Mouse (Mus musculus) adrenal gland, postnatal 14 days (tissue): Measurements from ENCODE around the gene Pde8b. TPM values are rescaled to one million over a fixed set of nuclear protein-coding genes. Genes with fewer than 3 reads are reported as not detected.

ENCODE experiments used
- DNase-seq: peaks from one replicate; pipeline ENCODE4 v3.0.0; 2021; ENCODE audit warnings: mixed read lengths
- total RNA-seq: library from RNA; stranded (reverse); gene quantifications from 2 replicates; pipeline ENCODE4 v1.2.3, GENCODE M21; 2021

Gene Pde8b
- total RNA-seq, 1 experiment from 2014 or later: 84.2 TPM

DNA sequence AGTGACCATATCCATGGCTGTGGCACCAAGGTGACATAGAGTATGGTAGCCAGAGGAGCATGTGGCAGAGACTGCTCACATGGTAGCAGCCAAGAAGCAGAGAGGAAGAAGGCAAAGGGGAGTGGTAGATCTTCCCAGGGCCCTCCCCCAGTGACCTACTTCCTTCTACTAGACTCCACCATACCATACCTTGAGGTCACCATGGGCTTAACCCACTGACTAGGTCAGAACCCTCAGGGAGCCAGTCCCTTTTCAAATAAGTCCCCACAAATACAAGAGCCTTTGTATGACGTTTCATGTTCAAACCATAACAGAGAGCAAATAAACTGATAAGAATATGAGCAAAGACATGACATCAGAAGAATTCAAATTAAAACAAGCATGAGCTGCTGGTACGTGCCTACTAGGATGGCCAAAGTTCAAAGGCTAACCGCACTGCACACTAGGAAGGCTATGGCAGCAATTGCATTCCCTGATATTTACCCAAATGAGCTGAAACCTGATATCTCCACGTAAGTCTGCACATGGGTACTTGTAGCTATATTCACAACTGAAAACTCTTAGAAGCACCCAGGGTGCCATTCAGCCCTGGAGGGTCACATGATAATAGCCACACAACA, 109.6 kb downstream of the Pde8b start:
- no peak for DNase-seq

DNA sequence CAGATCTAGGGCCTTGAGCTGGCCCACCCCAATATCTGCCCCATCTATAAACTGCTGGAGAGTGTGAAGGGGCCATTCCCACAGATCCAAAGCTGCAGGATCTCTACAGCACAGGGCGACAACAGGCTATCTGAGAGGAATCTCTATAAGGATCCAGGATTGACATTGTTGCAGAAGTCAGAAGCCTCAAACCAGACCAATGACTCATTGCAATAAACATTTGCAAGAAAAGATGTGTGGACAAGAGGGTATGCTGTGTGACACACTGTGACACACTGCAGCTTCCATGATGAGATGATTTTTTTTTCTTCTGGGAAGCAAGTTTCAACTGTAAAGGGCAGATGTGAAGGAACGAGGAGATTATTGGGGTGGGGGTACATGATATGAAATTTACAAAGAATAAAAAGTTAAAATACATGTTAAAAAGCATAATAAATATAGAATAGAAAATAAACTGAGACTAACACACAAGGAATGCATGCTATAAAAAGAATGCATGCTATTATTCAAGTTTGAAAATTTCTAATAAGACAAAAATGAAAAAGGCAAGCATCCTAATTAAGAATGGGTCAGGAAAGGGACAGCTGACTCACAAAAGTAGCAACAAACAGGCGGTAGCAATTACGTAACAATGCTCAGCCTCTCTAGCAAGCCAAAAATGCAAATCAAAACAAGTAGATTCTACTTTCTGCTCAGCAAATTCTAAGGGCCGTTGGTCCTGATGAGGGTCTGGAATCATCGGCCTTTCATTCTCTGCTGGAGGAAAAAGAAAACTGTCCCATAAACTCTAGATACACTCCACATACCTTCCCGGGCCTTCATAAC, 114.6 kb downstream of the Pde8b start:
- DNase-seq: no peak

DNA sequence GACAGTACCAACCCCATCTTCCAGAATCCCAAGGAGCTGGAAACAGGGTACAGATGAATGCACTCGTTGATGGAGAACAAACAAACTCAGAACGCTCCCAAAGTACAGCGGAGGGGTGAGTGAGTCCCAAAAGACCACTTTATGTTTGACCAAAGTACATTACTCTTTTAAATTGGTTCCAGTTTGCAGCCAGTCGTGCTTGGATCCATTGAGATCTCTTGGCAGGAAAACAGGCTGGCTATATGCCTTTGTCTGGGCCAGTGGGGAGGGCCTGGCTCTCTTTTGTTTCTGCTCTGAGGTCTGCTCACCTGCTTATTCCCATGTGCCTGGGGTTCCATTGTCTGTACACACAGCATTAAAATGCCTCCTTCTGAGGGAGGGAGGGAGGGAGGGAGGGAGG, 118.3 kb downstream of the Pde8b start:
- DNase-seq: no peak

DNA sequence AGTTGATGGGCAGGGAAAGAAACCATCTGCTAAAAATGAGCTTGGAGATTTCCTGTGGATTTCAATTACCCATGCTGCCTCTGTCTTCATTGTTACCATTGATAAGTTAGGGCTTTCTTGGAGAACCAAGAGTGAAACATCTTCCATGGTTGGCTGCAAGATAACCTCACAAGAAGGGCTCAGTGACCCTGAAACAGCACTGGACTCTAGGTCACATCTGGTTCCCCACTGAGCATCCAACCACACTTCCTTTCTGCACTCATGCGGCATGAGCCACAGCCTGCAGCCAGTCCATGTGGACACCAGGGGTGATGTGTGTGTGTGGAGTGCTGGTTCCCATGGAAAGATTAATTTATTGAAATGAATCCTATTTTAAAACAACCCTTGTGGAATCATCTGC, 119.1 kb downstream of the Pde8b start:
- no peak for DNase-seq

DNA sequence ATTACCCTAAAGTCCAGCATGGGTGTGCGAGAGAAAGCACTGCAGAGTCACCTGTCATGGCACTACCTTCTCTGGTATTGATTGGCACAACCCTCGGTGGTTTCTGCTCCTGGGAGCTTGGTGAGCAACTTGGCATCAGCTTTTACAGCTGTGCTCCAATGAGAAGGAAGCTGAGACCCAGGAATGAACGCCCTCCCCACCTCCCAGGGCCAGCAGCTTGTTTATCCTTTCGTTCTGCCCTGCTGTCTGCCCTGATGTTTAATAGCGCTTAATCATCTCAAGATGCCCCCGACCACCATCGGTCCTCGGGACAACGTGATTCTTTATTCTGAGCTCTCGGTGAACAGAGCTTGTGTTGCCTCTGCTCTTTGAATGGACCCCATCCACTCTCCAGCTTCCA, 122.8 kb downstream of the Pde8b start:
- no peak for DNase-seq

DNA sequence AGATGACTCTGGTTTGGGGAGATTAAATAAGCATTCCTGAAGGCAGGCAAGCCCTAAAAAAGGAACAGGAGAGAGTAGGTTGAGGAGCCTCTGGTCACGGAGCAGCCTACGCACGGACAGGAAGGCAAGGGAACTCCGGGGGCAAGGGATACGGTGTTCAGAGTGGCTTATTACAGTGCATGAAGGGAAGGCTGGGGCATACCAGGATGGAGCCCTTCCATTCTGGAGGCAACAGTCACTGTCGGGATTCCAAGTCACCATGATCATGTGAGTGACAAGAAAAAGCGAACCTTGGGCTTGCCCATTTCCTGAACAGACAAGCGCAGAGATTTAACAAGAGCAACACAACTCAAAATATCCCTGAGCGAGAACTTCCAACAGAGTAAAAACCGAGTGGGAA, 123.3 kb downstream of the Pde8b start:
- no peak for DNase-seq

DNA sequence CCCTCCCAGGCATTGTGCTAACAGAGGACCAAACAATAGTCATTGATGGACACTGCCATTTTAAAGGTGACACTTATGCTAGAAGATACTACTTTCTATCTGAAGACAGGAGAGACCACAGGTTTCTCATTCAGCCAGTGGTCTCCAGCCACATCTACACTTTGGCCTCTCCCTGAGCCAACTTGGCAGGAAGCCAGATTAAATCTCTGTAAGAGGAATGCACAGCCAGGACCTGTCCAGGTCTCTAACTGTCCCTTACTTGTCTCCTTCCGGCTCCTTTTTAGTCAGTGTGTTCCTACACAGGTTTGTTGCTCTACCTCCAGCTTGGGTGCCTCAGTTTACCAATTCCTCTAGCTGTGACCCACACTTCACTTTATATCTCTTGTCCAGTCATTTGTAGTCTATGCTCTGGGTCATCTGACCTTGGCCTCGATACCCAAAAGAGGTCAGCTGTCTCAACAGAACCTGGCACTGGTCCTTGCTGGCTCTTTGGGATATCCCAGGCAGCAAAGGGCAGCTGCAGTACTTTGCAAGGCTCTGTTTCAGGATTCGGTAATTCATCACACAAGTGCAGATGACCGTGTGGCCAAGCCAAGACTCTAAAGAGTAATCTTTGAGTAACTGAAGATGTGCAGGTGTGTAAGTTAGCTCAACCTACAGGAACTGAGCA, 124.5 kb downstream of the Pde8b start:
- DNase-seq: peak; percentile 45

DNA sequence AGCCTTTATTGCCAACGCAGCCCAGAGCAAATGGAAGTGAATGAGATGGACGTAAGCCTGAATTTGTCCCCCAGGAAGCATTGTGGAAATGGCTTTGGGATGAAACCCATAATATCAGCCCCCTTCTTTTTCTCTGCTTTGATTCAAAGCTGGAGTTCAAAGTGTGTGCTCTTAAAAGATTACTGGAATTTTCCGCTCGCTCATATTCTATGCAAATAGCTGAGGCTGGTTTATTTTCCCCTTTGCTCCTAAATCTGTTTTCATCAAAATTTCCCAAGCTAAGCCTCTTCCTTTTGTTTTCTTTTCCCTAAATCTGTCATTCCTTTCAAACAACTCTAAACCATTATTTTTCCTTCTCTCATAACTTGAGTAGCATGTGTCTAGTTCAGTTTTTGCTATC, 129.6 kb downstream of the Pde8b start:
- DNase-seq: no peak

DNA sequence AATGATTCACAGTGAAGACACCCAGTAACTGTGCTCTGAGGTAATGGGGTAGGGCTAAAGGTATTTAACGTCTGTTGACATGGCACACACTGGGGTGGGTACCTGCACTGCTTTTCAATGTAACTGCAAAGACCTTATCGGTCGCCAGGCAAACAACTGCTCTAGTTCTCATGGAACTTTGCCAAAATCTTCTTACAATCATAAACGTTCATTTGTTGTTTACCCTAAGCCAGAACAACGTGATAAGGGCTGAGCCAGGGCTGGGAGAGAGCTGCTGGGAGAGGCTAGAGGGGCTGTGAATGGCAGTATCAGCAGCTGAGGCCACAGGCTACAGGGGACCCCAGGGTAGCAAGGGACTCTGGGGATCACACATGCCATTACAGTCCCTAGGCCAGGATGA, 136.4 kb downstream of the Pde8b start:
- DNase-seq: no peak

DNA sequence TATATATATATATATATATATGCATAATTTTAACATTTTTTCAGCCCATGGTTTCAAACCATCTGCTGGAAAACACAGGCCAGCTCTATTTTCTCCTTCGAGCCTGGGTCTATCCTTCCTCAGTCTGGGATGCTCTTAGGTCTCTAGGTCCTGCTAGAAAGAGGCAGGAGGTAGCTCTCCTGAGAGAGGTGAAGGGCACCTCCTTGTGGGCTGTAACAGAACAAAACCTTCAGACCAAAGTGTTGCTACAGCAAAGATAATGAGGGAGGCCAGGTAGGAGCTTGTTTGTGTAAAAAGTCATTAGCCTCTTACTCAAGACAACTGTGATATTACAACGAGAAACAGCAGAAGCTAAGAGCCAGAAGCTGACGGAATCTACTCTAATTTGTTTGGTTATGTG, 140.6 kb downstream of the Pde8b start:
- DNase-seq: no peak

DNA sequence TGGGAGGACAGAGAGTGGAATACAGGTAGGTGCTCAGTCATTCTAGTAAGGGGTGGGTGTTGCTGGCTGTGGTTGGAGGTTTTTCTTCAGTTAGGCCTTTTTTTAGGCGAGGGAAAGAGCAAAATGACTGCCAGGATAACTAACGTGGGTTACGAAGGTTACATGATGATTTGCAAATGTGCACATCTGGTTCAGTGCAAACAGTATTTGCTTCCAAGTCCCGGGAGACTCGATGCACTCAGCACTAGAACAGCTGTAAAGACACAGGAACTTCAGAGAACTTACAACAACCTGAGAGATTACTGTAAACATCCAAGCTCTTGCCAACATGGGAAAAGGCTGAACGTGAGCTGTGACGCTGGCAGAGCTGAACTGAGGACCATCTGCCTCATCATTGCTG, 142.1 kb downstream of the Pde8b start:
- DNase-seq: no peak

DNA sequence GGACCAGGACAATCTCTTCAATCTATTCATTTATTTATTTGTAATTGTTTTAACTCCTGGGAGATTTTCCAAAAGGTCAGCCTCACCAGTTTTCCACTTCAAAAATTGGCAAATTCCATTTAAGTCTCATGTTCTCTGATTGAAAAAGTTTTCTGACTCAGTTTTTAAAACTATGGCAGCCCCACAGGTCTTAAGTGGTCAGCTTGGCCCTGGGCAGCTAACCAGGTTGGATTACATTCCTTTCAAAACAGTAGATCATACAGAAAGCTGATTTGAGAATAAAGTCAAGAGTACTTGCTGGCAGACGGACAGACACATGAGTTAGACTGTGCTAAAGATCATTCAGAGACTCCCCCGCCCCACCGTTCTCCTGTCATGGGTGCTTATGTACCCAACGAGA, 145.3 kb downstream of the Pde8b start:
- DNase-seq: no peak

DNA sequence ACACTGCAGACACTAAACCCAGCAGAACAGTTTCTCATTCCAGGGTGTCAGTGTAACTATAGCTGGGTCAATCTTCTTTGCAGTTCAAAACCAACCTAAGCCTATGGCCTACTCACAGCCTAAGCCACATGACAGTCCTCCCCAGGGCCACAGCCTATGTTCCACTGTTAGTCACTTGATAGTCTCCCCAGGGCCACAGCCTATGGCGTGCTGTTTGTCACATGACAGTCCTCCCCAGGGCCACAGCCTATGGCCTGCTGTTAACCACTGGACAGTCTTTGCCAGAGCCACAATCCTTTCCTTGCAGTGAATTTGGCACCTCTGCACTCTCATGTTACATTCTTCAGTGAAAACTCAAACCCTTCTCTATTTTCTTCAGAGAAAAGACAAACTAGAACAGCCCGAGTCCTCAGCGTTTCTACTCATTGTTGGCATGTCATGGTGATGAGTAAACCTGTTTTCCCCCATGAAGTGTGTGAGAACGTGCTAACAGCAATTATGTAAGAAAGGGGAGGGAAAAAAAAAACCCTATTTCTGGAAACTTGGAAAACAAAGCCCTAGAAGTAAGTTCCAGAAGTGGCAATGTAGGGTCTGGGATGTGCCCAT, 147.0 kb downstream of the Pde8b start:
- DNase-seq: no peak

DNA sequence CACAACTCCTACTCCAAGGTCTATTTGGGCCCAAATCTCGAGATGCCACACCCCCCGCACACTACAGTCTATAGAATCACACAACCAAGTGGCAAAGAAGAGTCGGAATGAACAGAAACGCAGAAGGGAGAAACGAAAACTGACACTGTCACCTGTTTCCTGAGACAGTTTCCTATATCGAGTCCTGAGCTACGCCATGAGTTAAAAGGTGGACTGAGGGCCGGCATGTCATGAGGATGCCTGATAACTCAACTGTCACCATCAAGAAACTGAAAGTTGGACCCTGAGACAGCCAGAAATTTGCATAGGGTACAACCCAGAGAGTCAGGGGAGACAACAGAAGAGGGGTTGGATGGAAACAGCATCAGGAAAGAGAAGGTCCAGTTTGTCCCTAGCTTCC, 148.8 kb downstream of the Pde8b start:
- DNase-seq: no peak

DNA sequence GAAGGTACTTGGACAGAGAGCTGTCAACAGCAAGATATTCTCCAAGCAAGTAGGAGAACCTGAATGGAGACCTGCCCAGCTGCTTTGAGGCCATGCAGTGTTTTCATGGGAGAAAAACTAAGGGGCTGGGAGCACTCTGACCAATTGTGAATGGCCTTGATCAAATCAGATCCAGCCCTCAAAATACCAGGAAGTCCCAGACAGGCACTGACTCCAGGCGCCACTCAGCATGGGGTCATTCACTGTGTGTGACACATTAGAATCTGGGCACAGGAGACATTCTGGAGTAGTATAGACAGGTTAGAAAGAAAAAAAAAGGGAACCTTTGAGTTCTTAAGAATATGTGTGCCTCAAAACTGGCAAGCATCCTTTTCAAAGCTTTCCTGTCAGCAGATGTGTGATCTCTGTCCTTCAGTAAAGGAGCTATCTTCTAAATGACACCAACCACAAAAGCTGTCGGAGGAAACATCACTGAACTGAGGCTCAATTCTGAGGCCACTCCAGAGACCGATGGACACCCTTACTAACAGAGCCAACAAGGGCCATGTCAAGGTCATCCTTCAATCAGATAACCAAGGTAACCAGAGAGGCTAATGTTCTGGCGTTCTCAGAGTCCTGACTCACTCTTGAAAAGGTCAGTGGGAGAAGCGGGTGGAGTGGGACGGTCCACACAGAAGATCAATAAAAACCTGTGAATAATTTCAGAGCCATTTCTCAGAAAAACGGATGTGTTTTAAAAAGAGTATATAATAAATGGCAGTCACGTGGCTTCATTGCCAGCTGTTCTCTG, 151.0 kb downstream of the Pde8b start:
- peak; percentile 72 for DNase-seq

DNA sequence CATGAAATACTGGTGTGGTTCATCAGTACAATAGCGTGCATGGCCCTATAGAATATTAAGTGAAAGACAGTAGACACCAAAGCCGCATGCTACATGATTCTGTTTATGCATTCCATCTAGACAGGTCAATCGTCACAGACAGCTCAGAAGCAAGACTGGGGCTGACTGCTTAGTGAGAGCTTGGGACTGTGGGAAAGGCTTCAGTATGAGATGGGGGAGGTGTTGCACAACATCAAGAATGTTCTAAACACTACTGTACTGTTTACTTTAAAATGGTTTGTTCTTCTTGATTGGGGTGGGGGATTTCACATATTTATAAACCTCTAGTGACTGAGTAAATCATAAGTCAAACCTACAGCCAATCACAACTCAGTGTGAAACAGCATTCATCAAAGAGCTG, 153.5 kb downstream of the Pde8b start:
- DNase-seq: no peak

DNA sequence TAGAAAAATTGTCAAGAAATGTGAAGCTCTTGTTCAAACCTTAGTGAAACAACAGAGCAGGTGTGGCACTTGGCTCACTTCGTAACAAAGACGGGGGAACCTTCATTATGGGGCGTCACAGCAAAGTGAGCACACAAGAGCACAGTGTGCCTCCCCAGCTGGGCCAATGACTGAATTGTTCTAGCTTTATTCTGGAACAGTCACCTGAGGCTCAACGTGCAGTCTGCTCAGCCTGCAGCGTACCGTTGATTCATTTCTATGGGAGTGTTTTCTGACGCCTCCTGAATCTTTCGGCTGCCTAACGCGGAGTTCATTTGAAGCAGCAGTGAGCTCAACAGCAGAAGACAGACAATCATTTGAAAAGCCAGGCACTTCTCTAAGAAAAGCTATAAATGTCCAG, 154.3 kb downstream of the Pde8b start:
- DNase-seq: no peak

DNA sequence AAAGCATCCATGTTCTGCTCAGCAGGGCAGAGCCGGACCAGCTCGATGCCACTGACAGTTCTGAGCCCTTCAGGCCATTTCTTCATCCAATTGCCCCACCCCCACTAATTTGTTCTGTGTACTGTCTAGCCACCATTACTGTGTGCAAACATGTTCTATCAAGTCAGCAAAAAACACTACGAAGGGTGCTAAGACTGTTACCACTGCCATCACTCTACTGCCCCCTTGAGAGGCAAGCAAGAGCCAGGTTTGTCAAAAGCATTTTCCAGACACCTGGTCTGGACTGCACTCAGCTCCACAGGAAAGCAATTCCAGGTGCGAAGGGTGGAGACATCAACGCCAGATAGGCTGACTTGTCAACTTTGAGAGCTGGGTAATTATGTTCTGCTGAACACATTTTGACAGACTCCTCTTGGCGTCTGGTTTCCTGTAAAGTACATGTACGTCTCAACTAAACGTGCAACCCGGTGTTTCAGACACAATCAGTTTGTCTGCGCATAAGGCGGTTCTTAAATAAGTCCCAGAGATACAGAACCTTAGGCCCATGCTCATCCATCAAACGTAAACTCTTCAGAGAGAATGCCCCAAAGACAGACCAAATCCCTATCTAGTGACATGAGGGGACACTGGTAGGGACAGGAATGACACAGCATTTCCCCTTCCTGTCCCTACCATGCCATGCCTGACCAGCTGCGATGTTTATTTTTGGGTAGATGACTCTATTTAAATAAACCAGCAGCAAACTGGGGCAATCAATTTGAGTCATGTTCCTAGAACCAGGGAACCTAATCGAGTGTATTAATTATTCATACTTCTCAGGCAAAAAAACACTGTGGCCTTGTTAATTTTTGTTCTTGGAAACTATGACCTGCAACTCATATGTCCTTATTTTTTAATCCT, 158.3 kb downstream of the Pde8b start:
- DNase-seq: no peak

DNA sequence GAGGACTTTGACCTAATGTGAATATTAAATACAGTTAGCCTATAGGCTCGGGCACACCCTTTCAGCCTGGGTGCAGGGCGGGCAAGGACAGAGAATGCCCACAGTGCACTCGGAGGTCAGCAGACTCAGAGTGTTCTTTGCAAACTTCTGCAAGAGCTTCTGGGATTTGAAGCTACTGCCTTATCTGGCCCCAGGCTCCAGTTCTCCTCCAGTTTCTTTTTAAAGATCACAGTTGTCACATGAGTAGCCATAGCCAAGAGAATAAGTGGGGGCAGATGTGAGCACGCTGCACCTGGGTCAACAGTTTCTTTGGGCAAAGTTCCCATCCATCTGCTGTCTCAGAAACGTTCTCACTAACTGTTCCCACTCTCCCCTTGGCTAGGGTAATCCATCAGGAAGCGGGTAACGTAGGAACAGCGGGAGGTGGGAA, 162.8 kb downstream of the Pde8b start:
- no peak for DNase-seq

DNA sequence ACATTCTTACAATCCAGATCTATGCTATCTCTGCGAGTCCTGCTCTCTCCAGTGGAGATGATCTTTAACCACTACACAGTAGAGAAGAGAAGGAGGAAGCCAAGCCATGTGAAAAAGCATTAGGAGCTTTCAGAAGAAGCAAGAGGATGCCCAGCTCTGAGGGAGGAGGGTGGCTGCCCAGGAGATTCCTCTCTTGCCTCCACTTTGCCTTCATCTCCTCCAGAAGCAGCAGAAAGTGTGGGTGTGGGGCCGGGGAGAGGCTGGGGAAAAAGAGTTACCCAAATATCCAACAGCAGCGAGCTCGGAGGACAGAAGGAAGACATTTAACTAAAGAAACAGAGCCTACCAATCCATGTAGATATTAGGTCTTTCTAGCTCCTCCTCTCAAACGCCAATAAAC, 164.1 kb downstream of the Pde8b start:
- no peak for DNase-seq

DNA sequence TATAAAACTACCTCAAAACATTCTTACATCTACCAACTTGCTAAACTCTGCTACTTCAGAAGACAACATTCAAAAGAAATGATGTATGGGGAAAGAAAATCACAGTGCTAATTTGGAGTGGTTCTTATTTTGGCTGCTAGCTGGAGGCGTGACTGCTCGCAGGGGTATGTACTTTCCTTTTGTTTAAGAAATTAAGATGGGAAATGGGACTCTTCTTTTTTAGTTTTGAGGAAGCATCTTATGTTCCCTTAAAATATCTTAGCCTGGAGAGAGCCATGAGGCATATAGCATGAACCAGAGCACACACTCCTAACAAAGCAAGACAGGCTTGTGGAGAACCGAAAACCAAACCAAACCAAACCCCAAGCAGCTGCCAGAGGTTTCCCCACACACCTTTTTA, 167.5 kb downstream of the Pde8b start:
- DNase-seq: no peak
